Mouse (Mus musculus): Measurements from ENCODE around the gene Olfr1145.

DNA sequence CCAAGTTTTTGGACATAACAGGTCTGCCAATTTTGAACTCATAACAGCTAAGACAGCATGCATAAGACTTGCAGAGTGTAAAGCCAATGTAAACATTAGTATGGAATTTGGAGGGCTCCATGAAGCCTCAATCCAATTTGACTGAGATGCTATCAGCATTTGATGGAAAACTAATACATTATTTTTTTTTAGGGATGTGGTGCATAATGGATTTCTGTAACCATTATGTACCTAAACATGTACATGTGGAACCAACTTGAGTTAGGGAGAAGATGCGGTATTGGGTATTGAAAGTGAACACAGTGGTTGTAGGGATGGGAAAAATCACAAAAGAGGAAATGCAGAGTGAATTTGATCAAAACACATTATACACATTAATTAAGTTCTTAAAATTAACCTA lies 20.6 kb downstream of the Olfr1145 start, which contains the start of gene Olfr1148:
- no peak for TF ChIP-seq CEBPB (IDR thresholded peaks at IDR 0.05; ENCODE audit: low read depth)
- TF ChIP-seq USF1 (IDR thresholded peaks at IDR 0.05; ENCODE audit: low read depth) = no peak
- TF ChIP-seq CTCF (IDR thresholded peaks at IDR 0.05; ENCODE audit: control insufficient read depth, insufficient read depth, insufficient read length) = no peak
- no peak for TF ChIP-seq MAX (IDR thresholded peaks at IDR 0.05)
- no peak for TF ChIP-seq MYOG (IDR thresholded peaks at IDR 0.05; ENCODE audit: control insufficient read depth, extremely low read depth, insufficient read length)
- TF ChIP-seq MYOD1 (IDR thresholded peaks at IDR 0.05; ENCODE audit: control insufficient read depth, insufficient read length, low read depth) = no peak
- TF ChIP-seq FOSL1 (IDR thresholded peaks at IDR 0.05; ENCODE audit: insufficient read depth, low read length, poor library complexity, severe bottlenecking) = no peak
